Mouse (Mus musculus) cerebellum, adult 9-11 months (tissue): Measurements from ENCODE around the gene Ntan1.
"Not testable (repeated sequence)": the region's sequence is repeated elsewhere in the genome, so short reads cannot be mapped to it uniquely, and the experiment has no call there.

Experiments
- DNase-seq: peaks from one replicate; pipeline ENCODE4 v3.0.0; 2022

The Ntan1 gene

GRCm38 (mm10) chr16:13818560-13819393 lies at the start of gene Ntan1:
Ntan1 (plus strand) TSS chr16:13818845.
- DNase-seq: peak; percentile 98

DNA sequence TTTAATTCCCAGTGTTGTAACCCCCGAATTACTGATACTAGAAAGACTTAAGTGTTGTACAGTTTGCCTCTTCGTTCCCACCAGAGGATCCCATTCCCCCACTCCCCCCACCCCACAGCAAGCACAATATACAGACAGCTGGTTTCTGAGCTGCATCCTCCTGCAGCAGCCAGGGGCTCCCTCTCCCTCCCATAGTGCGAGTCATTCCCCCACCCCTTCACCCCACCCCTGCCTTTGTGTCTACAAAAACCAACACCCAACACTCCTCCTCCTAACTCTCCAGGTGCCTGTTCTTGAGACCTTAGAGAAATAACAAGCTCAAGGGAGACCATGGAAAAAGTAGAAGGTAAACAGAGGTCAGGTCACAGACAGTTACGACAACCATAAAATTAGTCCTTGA lies 47.0 kb upstream of the Ntan1 start:
- not testable (repeated sequence) for DNase-seq

DNA sequence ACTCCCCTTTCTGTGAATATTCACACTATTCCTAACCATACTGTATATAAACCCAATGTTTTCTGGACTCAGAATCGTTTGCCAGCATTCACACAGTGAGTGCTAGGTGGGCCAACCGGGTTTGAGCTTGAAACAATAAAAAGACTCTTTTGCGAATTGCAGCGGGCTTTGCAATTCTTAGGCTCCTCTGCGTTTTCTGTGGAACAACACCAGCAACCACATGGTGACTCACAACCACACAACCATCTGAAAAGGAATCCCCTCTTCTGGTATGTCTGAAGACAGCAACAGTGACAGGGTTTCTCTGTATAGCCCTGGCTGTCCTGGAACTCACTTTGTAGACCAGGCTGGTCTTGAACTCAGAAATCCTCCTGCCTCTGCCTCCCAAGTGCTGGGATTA lies 46.6 kb upstream of the Ntan1 start:
- not testable (repeated sequence) for DNase-seq

GRCm38 (mm10) chr16:13774011-13774410 lies 44.6 kb upstream of the Ntan1 start:
- DNase-seq: not testable (repeated sequence)

DNA sequence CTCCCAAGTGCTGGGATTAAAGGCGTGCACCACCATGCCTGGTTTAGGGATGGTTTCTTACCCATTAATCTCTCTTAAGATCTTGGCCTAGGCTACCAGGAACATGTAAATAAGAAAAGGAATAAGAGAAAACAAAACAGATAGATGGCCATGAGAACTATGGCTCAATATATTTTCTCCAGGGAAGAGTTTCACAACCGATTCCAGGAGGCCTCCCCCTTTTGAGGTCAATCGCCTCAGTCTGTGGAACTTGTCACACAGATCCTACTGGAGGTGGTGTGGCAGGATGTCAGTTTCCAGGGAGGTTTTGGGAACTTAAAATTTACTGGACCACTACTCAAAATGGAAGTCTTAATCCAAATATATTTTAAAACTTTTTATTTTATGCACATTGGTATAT lies 44.0 kb upstream of the Ntan1 start:
- DNase-seq: not testable (repeated sequence)

GRCm38 (mm10) chr16:13780353-13781036 lies 38.1 kb upstream of the Ntan1 start, which contains the start of gene Rrn3:
Rrn3 (plus strand) TSS chr16:13780708.
- peak; percentile 92 for DNase-seq

DNA sequence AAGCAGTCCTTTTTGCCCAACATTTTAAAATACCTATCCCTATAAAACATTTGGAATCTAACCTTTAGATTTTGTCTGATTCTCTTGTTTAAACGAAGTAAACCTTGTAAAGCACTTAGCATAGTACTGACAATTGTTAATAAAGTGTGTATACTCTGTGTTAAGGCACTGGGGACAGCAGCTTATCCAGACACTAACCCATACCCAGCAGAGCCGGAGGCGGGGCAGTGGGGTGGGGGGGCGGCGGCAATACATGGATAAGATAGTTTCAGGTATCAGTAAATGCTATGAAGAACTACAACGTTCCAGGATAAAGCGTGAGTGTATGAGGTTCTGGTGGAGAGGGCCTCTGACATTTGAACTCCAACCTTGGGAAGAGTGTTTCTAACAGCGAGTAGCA lies 37.4 kb upstream of the Ntan1 start:
- DNase-seq: no peak

DNA sequence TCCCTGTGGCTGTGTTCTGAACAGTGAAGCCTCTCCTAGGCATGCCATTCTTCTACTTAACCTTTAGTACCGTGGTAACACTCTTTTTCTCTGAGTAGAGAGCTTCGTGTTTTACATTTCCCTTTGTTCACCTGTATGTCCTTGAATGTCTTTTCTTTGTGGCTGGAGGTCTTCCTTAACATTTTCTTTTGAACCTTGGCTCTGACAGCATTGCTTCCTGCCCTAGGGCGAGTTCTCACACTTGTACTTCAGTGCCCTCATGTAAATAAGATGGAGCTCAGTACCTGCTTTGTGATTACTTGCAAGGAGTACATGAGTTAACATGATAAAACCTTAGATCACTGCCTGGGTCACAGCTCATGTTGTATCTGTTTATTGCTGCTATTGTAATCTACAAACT lies 32.7 kb upstream of the Ntan1 start:
- no peak for DNase-seq

DNA sequence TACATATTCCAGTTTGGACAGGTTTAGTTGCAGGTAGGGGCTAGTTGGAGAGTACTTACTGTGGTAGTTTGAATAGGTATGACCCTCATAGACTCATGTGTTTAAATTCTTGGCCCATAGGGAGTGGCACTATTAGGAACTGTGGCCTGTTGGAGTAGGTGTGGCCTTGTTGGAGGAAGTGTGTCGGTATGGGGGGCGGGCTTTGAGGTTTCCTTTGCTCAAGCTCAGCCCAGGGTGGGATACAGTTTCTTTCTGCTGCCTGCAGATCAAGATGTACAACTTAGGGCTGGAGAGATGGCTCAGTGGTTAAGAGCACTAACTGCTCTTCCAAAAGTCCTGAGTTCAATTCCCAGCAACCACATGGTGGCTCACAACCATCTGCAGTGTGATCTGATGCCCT lies 25.2 kb upstream of the Ntan1 start:
- DNase-seq: not testable (repeated sequence)

GRCm38 (mm10) chr16:13796746-13797175 lies 21.9 kb upstream of the Ntan1 start:
- DNase-seq: no peak

DNA sequence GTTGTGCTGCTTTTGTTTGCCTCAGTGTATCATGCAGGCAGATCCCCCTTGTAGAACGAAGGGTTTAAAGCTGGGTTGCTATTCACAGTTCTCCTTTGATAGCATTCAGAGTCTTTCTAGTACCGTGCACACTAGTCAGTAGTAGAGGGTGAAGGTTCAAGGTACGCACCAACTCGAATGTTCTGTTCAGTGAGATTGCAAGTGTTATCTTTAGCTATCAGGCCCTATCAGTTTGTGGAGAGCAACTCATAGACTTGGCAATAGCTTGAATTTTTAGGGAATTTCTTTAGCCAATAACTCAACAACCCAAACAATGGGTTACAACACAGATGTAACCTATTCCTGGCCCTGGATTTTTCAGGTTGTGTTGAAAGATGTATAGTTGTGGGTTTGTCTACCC lies 17.4 kb upstream of the Ntan1 start:
- DNase-seq: no peak

DNA sequence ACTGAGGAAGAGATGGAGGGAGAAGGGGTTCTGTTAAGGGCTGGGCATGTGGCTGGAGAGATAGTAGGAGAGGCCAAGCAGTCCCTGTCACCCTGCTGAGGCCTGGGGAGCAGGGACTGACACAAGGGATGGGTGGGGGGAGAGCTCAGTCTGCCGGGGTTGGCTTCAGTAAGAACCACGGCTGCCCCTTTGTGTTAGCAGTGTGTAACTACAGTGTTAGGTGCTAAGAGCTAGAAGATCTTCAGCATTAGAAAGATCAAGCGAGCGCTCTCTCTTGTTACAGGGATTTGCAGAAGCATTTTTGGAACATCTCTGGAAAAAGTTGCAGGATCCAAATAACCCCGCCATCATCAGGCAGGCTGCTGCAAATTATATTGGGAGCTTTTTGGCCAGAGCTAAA lies 14.0 kb upstream of the Ntan1 start:
- peak; percentile 30 for DNase-seq

DNA sequence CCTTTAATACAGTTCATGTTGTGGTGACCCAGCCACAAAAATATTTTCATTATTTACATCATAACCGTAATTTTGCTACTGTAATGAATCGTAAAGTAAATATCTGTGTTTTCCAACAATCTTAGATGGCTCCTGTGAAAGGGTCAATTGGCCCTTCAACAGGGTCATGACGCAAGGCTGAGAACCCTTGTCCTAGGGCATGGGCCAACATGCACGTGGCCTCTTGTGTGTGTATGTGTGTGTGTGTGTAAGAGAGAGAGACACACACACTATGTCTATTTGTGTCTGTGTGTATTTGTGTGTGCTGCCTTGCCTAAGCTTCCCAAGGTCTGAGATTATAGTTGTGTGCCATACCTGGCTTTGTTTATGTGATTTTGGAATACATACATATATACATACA lies 11.0 kb upstream of the Ntan1 start:
- no peak for DNase-seq

- DNase-seq: no peak
Measured at GRCm38 (mm10) chr16:13808410-13808809, 10.2 kb upstream of the Ntan1 start.

DNA sequence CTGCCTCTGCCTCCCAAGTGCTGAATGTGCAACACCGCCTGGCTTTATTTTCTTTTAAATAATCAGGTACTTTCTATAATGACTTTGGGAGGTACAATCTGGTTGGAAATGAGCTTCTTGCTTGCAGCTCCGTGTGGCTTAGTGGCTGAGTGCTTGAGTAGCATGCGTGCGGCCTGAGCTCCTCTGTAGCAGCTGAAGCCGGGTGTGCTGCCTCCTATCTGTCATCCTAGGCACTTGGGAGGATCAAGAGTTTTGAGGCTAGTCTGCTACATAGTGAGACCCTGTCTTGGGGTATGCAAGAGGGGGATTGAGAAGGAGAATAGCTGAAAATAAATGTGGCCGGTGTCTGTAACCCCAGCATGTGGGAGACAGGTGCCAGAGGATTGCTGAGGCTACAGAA lies 6.5 kb upstream of the Ntan1 start:
- DNase-seq: no peak

DNA sequence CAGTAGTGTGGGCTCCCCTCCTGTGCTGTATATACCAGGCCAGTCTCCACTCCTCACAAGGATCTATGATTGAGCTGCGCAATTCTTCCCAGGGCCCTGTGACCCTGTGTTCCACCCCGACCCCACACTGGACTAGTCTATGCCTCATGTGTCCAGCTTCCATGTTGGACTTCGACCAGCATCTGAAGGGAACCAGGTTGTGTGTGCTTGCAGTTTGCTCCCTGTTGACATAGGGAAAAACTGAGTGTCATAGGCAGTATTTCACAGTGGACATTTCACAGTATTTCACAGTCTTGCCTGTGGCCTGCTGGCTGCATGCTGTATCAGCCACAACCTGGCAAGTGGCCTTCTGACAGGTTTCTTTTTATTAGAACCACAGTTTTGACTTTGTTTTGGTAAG lies 5.4 kb upstream of the Ntan1 start:
- no peak for DNase-seq

DNA sequence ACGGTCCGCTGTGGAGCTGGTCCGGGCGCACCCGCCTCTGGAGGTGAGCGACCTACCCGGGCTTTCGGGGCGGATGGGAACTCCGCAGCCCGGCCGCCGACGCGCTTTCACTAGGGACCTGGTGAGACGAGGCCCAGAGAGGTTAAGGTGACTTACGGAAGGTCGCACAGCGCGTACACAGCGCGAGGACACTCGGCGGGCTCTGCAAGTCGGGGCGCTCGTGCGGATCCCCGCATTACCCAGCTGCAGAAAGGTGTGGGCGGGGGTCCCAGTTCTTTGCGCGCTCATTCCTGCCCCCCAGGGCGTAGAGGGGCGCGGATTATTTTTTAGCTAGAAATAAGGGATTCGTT lies 724 bp downstream of the Ntan1 start:
- no peak for DNase-seq

DNA sequence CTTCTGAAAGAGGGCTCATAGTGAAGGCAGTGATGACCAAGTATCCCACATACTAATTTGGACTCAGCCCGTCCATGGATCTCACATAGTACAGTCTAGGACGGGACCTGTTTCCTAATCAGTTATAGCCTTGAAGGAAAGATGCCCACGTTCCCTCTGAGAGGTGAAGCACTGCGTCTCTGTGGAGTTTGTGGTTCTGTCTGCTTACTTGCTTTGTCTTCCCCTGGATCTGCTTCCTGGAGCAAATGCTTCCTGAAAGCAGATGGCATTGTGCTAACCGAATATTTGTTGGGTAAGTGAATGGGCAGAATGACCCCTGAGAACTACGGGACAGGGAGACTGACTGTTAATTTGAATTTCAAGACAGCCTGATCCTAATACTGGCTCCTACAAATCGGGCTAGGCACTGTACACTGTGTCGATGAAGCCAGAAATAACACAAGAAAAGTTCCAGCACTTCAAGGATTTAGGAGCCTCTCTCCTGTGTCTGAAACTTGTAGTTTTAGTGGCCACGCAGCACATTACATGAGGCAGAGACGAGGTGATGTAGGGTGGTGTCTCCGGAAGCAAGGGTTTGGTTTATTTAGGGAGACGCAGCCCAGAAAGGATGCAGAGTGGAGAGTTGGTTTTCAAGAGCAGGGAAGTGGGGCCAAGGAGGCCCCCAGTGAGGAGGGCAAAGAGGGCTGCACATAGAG lies 1.3 kb downstream of the Ntan1 start:
- peak; percentile 30 for DNase-seq

DNA sequence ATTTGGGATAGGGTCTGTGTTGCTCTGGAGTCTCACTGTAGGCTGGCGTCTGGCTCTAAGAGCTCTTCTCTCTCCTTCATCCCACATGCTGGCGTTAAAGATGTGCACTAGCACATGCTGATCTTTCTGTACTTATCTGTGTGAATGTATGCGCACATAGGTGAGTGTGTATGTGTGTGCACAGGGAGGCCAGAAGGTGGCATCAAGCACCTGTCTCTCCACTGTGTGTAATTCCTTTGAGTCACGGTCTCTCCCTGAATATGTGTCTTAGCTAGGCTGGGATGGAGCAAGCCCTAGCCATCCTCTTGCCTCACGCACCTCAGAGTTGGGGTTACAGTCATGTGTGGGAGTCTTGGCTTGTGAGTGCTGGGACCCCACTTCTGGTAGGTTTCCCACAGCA lies 2.1 kb downstream of the Ntan1 start:
- peak; percentile 28 for DNase-seq

- DNase-seq: no peak
Measured at GRCm38 (mm10) chr16:13825781-13826490, 7.3 kb downstream of the Ntan1 start.

DNA sequence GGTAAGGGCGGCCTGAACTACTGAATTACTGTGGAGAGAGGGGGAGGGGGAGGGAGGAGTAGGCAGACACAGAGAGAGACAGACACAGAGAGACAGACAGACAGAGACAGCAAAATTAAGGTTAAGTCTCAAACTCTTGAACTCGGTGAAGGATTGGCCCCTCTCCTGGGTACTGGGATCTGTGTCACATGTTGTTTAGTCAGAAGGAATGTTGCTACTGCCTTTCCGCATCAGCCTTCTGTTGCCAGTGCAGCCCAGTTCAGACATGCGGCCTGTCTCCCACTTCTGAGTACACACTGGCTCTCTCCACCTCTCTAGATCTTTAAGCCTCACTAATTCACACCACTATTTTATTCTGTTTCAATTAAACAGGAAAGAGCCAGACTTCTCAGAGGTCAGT lies 7.9 kb downstream of the Ntan1 start:
- no peak for DNase-seq

- no peak for DNase-seq
Measured at GRCm38 (mm10) chr16:13830444-13830843, 11.8 kb downstream of the Ntan1 start.

GRCm38 (mm10) chr16:13831606-13832005 lies 13.0 kb downstream of the Ntan1 start:
- no peak for DNase-seq
